Mouse (Mus musculus) liver, embryonic 14 days (tissue): ENCODE measurements around the gene Sult5a1. TPM values are rescaled to one million over a fixed set of nuclear protein-coding genes. Genes with fewer than 3 reads are reported as not detected.

Experiments
- polyA plus RNA-seq: library from polyadenylated mRNA; depleted of rRNA; stranded (reverse); fragments of >200 nt; gene quantifications from 2 replicates; pipeline ENCODE4 v1.2.3, GENCODE M21; 2012; rRNA removed

The Sult5a1 gene
- polyA plus RNA-seq, result 0.71 and 0.92 TPM in 2 replicates

GRCm38 (mm10) chr8:123157888-123158465, at the start of gene Sult5a1:
Sult5a1 (minus strand) TSS chr8:123158315.

DNA sequence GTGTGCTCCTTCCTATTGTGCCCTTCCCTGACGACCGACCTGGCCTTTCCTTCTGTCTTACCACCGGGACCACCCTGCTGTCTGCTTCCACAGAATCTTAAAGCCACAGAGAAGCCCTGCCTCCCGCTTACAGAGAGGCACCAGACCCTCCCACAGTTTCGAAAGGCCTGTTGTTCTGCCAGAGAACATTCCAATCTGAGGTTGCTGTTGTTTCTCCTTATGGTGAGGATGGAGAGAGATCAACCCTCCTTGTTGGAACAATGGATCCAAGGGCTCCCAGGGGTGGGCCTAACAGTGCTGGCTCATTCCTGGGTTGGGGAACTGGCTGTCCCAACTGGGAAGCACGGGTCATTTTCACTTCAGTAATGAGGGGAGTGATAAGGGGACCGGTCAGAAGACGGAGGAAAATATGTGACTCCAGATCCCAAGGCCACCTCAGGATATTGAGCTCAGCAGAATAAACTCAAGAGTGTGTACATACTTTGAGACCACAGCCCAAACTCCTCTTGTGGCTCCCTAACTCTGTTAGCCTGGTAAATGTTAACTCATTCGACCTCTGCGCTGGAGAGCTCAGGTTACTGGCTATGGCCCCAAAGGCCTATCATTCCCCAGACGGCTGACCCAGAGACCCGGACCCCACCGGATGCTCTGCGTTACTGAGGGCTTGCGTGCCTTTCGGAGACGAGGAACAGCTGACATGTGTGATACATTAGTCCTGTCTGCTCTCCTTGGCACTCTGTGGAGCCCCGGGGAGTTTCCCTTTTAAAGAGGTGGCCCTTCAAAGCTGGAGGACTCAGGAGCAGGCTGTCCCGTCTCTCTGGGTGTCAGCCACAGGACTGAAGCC, 27.7 kb upstream of the Sult5a1 start, which contains the start of gene Dpep1:
Gene Dpep1, plus strand, starts transcription at position 677 of the 844 bp plus-strand sequence.

GRCm38 (mm10) chr8:123117127-123117731, 40.9 kb downstream of the Sult5a1 start, which contains the start of gene Cpne7:
Cpne7 (plus strand) TSS chr8:123117374.

GRCm38 (mm10) chr8:123101735-123102685, 56.1 kb downstream of the Sult5a1 start, which contains the start of gene Rpl13:
Rpl13 (plus strand) TSS chr8:123102350.

Other genes with a start within 250 kb of the Sult5a1 start
- gene Ankrd11, start 116.0 kb downstream of the Sult5a1 start, polyA plus RNA-seq, result 11.9 and 12.9 TPM in 2 replicates
- gene Spg7, start 95.4 kb downstream of the Sult5a1 start, polyA plus RNA-seq, result 24.9 and 28.3 TPM in 2 replicates
- 1,342 and 1,378 TPM in 2 replicates for gene Rpl13, start 56.0 kb downstream of the Sult5a1 start, polyA plus RNA-seq
- gene Cpne7, start 40.9 kb downstream of the Sult5a1 start, polyA plus RNA-seq, result 1.8 and 2.1 TPM in 2 replicates
- gene Dpep1, start 27.9 kb upstream of the Sult5a1 start, polyA plus RNA-seq, result 0.07 and 0.14 TPM in 2 replicates
- gene Chmp1a, start 54.4 kb upstream of the Sult5a1 start, polyA plus RNA-seq, result 28.4 and 33.8 TPM in 2 replicates
- 0.23 and 0.27 TPM in 2 replicates for gene Spata33, start 54.5 kb upstream of the Sult5a1 start, polyA plus RNA-seq
- 13.4 and 15.3 TPM in 2 replicates for gene Cdk10, start 66.5 kb upstream of the Sult5a1 start, polyA plus RNA-seq
- gene Spata2l, start 77.9 kb upstream of the Sult5a1 start, polyA plus RNA-seq, result 0.78 and 0.99 TPM in 2 replicates
- 7.4 and 8.2 TPM in 2 replicates for gene Zfp276, start 95.9 kb upstream of the Sult5a1 start, polyA plus RNA-seq
- gene Vps9d1, start 96.0 kb upstream of the Sult5a1 start, polyA plus RNA-seq, result 6.1 and 7.4 TPM in 2 replicates
- 21.3 and 26.0 TPM in 2 replicates for gene Fanca, start 160.3 kb upstream of the Sult5a1 start, polyA plus RNA-seq
- 3.0 and 3.1 TPM in 2 replicates for gene Spire2, start 174.4 kb upstream of the Sult5a1 start, polyA plus RNA-seq
- gene Tcf25, start 215.4 kb upstream of the Sult5a1 start, polyA plus RNA-seq, result 42.0 and 48.3 TPM in 2 replicates
- 0.01 and 0.02 TPM in 2 replicates for gene Mc1r, start 248.8 kb upstream of the Sult5a1 start, polyA plus RNA-seq